Mouse (Mus musculus): ENCODE results near the gene Akr1d1. TPM values are rescaled to one million over a fixed set of nuclear protein-coding genes. Genes with fewer than 3 reads are reported as not detected.

The Akr1d1 gene
- polyA plus RNA-seq, 1 experiment from 2014 or later, result 0.21 TPM

Other genes with a start within 250 kb of the Akr1d1 start
- gene Dgki, start 230.0 kb upstream of the Akr1d1 start, polyA plus RNA-seq (2015; fragmentation: Nextera tagmentation; extraction: Ambion mirVana), result 0.83 and 1.2 TPM in 2 replicates
- gene Creb3l2, start 88.0 kb upstream of the Akr1d1 start, polyA plus RNA-seq (2015; fragmentation: Nextera tagmentation; extraction: Ambion mirVana), result 27.3 and 28.1 TPM in 2 replicates